Mouse (Mus musculus) CH12.LX (cell line): ENCODE data around the gene Fam19a2.

Source experiments
- CHD2 ChIP-seq: IDR thresholded peaks from 2 replicates; pipeline ENCODE4 v1.6.1; 2011; ENCODE audit warnings: low read length, improper control_type of control experiment
- ELF1 ChIP-seq: IDR thresholded peaks from 2 replicates; pipeline ENCODE4 v1.6.1; 2014; ENCODE audit warnings: low read depth, mild to moderate bottlenecking, inconsistent platforms, low read length, improper control_type of control experiment
- GABPA ChIP-seq: IDR thresholded peaks from 2 replicates; pipeline ENCODE4 v1.6.1; 2012; ENCODE audit warnings: low read depth, low read length, improper control_type of control experiment, inconsistent platforms; ENCODE audit not compliant: insufficient replicate concordance
- TBP ChIP-seq: conservative IDR thresholded peaks from 2 replicates; pipeline ENCODE4 v1.6.1; 2011; ENCODE audit warnings: low read depth, low read length, improper control_type of control experiment

DNA sequence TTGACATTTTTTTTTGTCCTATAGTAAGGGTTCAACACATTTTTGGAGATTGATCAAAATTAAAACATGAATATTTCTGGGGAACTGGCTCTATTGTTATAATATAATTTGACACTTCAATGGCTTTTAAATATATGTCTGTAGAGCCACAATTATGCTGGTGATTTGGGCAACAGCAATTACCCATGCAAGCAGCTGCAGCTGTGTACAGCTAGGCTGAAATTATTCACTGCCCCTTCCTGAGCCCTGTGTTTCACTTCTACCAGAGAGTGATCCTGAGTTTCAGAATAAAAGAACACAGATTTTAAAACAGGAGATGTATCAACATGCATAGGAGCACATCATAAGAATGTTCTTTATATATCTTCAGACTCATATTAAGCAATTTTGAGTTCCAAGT, 43.5 kb downstream of the Fam19a2 start:
- TF ChIP-seq ELF1 (no peak), GABPA (no peak), CHD2 (no peak), TBP (no peak)
